Mouse (Mus musculus) CH12.LX (cell line): ENCODE measurements around the gene Thy1.

Source experiments
- CTCF ChIP-seq, 2 experiments: IDR thresholded peaks in 1 of 2; conservative IDR thresholded peaks in 1 of 2; 2 replicates each; pipeline ENCODE4 v1.5.1; 2011 to 2012; ENCODE audit warnings: low read depth in 2 of 2, low read length in 2 of 2, improper control_type of control experiment in 1 of 2, inconsistent platforms in 1 of 2, mild to moderate bottlenecking in 1 of 2, moderate library complexity in 1 of 2
- E2F4 ChIP-seq: IDR thresholded peaks from 2 replicates; pipeline ENCODE4 v1.6.1; 2011; ENCODE audit warnings: low read depth, low read length, improper control_type of control experiment; ENCODE audit not compliant: insufficient replicate concordance
- JUND ChIP-seq: conservative IDR thresholded peaks from 2 replicates; pipeline ENCODE4 v1.6.1; 2011; ENCODE audit warnings: low read depth, low read length, improper control_type of control experiment
- MYC ChIP-seq: IDR thresholded peaks from 2 replicates; pipeline ENCODE4 v1.6.1; 2011; ENCODE audit warnings: low read depth, mild to moderate bottlenecking, improper control_type of control experiment, low read length
- NRF1 ChIP-seq: IDR thresholded peaks from 2 replicates; pipeline ENCODE4 v1.6.1; 2014; ENCODE audit warnings: low read depth, mild to moderate bottlenecking, inconsistent platforms, low read length, improper control_type of control experiment, moderate library complexity
- POLR2A ChIP-seq: IDR thresholded peaks from 2 replicates; pipeline ENCODE4 v1.6.1; 2011; ENCODE audit warnings: low read depth, mild to moderate bottlenecking, improper control_type of control experiment, low read length
- POLR2AphosphoS2 ChIP-seq: IDR thresholded peaks from 2 replicates; pipeline ENCODE4 v1.6.1; 2011; ENCODE audit warnings: low read depth, low read length, improper control_type of control experiment
- UBTF ChIP-seq: IDR thresholded peaks from 2 replicates; pipeline ENCODE4 v1.6.1; 2012; ENCODE audit warnings: low read depth, mild to moderate bottlenecking, inconsistent platforms, low read length, improper control_type of control experiment, moderate library complexity
- ZC3H11A ChIP-seq: IDR thresholded peaks from 2 replicates; pipeline ENCODE4 v1.6.1; 2012; ENCODE audit warnings: low read depth, mild to moderate bottlenecking, inconsistent platforms, low read length, improper control_type of control experiment

GRCm38 (mm10) chr9:44007323-44007722 is 35.9 kb upstream of the Thy1 start:
- TF ChIP-seq ZC3H11A: no peak
- no peak for TF ChIP-seq POLR2A
- no peak for TF ChIP-seq NRF1
- TF ChIP-seq MYC: no peak
- no peak for TF ChIP-seq E2F4
- no peak for TF ChIP-seq CTCF (conservative IDR thresholded peaks at IDR 0.05 in 1 of 2, IDR thresholded peaks at IDR 0.05 in 1 of 2; ENCODE audit: low read depth in 2 of 2, low read length in 2 of 2)
- no peak for TF ChIP-seq POLR2AphosphoS2
- no peak for TF ChIP-seq UBTF
- no peak for TF ChIP-seq JUND
